Mouse (Mus musculus) urinary bladder, postnatal 36 days (tissue): Measurements from ENCODE around the gene A930033H14Rik.

Experiments
- DNase-seq, 2 experiments: peaks; one replicate each; pipeline ENCODE4 v3.0.0; 2022; ENCODE audit warnings: low spot score in 2 of 2, mixed read lengths in 1 of 2

The A930033H14Rik gene

GRCm38 (mm10) chr10:69212542-69213440 is at the start of gene A930033H14Rik:
TSS of gene A930033H14Rik (minus strand) at chr10:69213098.
- DNase-seq = peak; percentile 76 to 85

DNA sequence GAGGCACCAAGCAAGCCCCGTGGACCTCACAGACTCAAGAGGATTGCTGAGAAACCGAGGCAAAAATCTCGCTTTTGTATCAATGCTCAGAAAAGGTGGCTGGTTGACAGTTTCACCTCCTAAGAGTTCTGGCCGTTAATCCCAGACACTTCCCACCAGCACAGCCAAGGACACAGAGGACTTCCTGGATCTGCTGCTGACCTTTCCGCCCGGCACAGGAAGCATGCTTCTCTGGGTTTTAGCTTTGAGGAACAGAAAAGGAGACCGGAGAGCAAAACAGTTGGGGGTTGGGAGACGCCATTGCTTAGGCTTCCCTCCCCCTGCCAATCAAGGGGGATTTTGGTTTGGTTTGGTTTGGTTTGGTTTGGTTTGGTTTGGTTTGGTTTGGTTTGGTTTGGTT is 47.0 kb upstream of the A930033H14Rik start:
- no peak for DNase-seq

GRCm38 (mm10) chr10:69259161-69259560 is 46.3 kb upstream of the A930033H14Rik start:
- DNase-seq = no peak

DNA sequence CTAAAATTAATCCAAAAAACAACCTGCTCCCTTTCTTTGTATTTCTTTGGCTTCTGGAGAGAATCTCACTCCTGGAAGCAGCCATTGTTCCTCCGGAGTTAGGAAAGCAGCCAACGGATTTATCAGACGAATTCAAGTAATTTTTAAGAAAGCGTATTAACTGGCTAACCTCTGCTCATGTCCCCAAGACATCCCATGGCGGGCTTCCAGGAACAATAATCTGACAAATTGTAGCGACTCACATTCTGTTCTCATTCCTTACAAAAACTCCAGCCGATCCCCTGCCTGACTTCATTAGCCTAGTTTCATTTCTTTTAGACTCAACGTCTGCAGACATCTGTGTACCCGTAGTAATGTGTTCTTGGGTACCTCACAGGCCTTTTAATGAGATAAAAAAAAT is 45.7 kb upstream of the A930033H14Rik start:
- DNase-seq = peak in 1 of 2 experiments; percentile 38

GRCm38 (mm10) chr10:69257592-69258133 is 44.8 kb upstream of the A930033H14Rik start:
- DNase-seq = no peak

- no peak for DNase-seq
Observed at GRCm38 (mm10) chr10:69255594-69255993, 42.7 kb upstream of the A930033H14Rik start.

- peak in 1 of 2 experiments; percentile 48 for DNase-seq
Observed at GRCm38 (mm10) chr10:69254390-69254847, 41.5 kb upstream of the A930033H14Rik start.

GRCm38 (mm10) chr10:69253686-69254080 is 40.8 kb upstream of the A930033H14Rik start:
- no peak for DNase-seq

- DNase-seq = peak in 1 of 2 experiments; percentile 31
Observed at GRCm38 (mm10) chr10:69253075-69253685, 40.3 kb upstream of the A930033H14Rik start.

GRCm38 (mm10) chr10:69252112-69253074 is 39.5 kb upstream of the A930033H14Rik start:
- no peak for DNase-seq

- no peak for DNase-seq
Observed at GRCm38 (mm10) chr10:69251254-69251653, 38.4 kb upstream of the A930033H14Rik start.

- no peak for DNase-seq
Observed at GRCm38 (mm10) chr10:69248261-69249160, 35.6 kb upstream of the A930033H14Rik start.

DNA sequence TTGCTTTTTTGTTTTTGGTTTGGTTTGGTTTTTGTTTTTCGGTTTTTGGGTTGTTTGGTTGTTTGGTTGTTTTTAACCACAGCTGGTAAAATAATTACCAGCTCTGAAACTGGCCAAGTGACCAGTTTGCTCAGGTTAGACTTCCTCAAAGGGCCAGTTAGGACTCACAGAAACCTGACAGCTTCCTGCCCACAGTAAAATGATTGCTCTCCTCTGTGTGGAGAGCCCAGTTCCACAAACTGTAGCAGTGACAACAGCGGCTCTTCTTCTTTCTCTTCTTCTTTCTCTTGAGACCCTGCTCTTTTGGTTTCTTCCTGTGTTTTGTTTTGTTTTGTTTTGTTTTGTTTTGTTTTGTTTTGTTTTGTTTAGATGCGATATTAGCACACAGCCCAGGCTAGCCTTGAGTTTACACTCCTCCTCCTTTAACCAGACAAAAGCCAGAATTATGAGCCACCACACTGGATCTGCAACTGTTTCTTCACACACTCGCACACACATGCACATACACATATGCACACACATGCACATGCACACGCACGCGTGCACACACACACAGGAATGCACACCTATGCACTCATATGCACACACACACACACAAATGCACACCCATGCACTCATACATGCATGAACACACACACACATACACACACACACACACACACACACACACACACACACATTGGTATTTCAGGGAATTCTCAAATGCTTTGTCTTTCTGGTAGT is 34.6 kb upstream of the A930033H14Rik start:
- DNase-seq = no peak

GRCm38 (mm10) chr10:69246762-69247161 is 33.9 kb upstream of the A930033H14Rik start:
- no peak for DNase-seq

- no peak for DNase-seq
Observed at GRCm38 (mm10) chr10:69245906-69246668, 33.2 kb upstream of the A930033H14Rik start.

- DNase-seq = no peak
Observed at GRCm38 (mm10) chr10:69245151-69245550, 32.3 kb upstream of the A930033H14Rik start.

- peak in 1 of 2 experiments; percentile 50 for DNase-seq
Observed at GRCm38 (mm10) chr10:69240530-69240929, 27.6 kb upstream of the A930033H14Rik start.

DNA sequence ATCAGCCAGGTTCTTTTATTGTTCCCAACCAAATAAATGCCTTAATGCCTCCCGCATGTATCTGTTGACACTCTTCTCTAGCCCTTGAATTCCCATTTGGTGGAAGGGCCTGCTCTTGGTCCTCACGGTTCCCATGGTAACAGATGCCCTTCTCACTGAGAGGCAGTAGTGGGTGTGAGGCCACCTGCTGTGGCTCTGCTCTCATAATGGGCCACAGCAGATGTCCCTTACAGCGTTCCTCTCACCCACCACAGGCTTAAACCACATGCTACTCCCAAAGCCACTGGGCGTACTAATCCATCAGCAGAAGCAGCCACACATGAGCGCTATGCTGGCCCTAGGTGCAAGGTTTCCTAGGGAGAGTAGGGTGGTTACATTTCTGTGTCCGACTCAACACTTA is 25.4 kb upstream of the A930033H14Rik start:
- DNase-seq = no peak

- DNase-seq = no peak
Observed at GRCm38 (mm10) chr10:69237781-69238180, 24.9 kb upstream of the A930033H14Rik start.
